Mouse (Mus musculus): ENCODE measurements around the gene Ndel1. TPM values are rescaled to one million over a fixed set of nuclear protein-coding genes. Genes with fewer than 3 reads are reported as not detected.

Ndel1 gene
- polyA plus RNA-seq, 1 experiment from 2014 or later, result 69.5 TPM

- ATAC-seq, result no peak
- Histone ChIP-seq H3K9me3 (no peaks in the 10 kb centered on the region), H3K27ac (no peak overlapping the region), H3K4me2 (replicated peaks) (no peak overlapping the region), H3K27me3 (replicated peaks) (no peaks in the 10 kb centered on the region), H3K9ac (no peak overlapping the region), H3K4me3 (replicated peaks) (no peak overlapping the region), H3K4me1 (replicated peaks) (no peaks in the 10 kb centered on the region), H3K36me3 (no peaks in the 10 kb centered on the region)
- WGBS, result 40% methylated on average over 2 of the region's 2 CpGs
Measured at GRCm38 (mm10) chr11:68890625-68891024, 19.0 kb upstream of the Ndel1 start.

DNA sequence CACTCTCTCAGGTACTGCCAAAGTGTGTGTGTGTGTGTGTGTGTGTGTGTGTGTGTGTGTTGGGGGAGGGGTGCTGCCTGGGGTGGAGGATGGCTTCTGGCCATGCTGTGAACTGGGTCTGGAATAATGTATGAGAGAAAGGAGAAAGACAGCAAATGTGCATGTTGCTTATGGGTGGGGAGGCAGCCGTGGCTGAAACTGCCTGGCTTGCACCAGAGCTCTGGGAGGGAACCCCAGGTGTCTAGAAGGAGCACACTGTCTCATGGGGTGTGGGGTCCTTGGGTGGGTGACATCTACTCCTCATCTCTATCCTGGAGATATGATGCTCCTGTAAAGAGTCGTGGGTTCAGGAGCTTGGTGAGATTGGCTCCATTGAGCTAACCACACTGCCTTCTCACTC, 17.0 kb upstream of the Ndel1 start:
- Histone ChIP-seq H3K27me3 (replicated peaks) (no peaks in the 10 kb centered on the region), H3K4me2 (replicated peaks) (no peak overlapping the region), H3K9ac (no peak overlapping the region), H3K36me3 (no peaks in the 10 kb centered on the region), H3K27ac (no peak overlapping the region), H3K4me3 (replicated peaks) (no peak overlapping the region), H3K9me3 (no peaks in the 10 kb centered on the region), H3K4me1 (replicated peaks) (no peaks in the 10 kb centered on the region)
- 71% methylated on average over 2 of the region's 2 CpGs for WGBS
- ATAC-seq, result no peak

DNA sequence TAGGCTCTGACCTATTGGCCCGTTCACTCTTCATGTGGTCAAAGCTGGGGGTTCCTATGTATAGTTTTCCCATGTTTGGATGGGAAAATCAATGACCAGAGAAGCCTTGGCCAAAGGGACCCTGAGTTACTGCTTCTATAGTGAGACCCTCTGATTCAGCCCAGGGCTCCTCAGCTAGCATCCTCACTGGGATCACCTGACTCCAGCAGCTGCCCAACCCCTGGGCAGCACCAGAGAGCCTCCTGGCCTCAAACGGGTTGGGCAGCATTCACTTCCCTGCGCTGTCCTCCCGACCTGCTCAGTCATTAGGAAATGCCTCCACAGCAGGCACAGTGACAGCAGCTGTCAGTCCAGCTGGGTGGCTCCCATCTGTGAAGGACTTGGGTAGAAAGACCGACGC, 16.6 kb upstream of the Ndel1 start, which contains the start of gene Rnf222:
Rnf222 (plus strand) TSS at position 301 of the 400 bp plus-strand sequence.
- 31% methylated on average over 6 of the region's 6 CpGs for WGBS
- ATAC-seq, result no peak; the same call in 1 of the 2 replicates
- no peaks in the 10 kb centered on the region for H3K4me1 ChIP-seq (replicated peaks)

GRCm38 (mm10) chr11:68886091-68886490, 14.4 kb upstream of the Ndel1 start:
- Histone ChIP-seq H3K4me1 (replicated peaks) (no peaks in the 10 kb centered on the region; the same call in 1 of the 2 replicates), H3K27me3 (replicated peaks) (no peaks in the 10 kb centered on the region), H3K9ac (no peak overlapping the region), H3K27ac (no peak overlapping the region), H3K36me3 (no peaks in the 10 kb centered on the region), H3K4me2 (replicated peaks) (no peak overlapping the region), H3K4me3 (replicated peaks) (no peak overlapping the region), H3K9me3 (no peaks in the 10 kb centered on the region)
- WGBS, result 84% methylated on average over 5 of the region's 5 CpGs
- no peak for ATAC-seq

More for the DNA sequence above, 16.6 kb upstream of the Ndel1 start, which contains the start of gene Rnf222:
- Histone ChIP-seq H3K36me3 (no peaks in the 10 kb centered on the region), H3K4me2 (replicated peaks) (no peak within 1 kb of the TSS), H3K9me3 (no peaks in the 10 kb centered on the region), H3K4me3 (replicated peaks) (no peak within 1 kb of the TSS), H3K9ac (no peak within 1 kb of the TSS), H3K27me3 (replicated peaks) (no peaks in the 10 kb centered on the region), H3K27ac (no peak within 1 kb of the TSS)

DNA sequence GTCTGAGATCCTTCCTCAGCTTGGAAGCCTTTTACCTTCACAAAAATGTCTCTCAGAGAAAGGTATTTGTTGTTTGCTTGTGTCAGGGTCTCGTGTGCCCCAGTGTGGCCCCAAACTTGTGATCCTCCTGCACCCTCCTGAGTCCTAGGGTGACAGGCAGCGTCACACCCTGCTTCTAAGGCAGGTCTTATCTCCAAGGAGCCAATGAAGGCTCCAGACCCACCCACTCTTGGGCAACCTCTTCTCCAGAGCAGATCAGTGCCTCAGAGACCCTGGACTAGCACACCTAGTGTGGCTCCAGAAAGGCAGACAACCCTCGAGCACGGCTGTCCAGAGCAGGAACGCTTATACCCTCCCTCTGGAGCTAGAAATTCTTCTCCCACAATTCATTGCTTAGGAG, 12.7 kb upstream of the Ndel1 start:
- ATAC-seq, result peak; percentile 76
- no peak overlapping the region for H3K4me2 ChIP-seq (replicated peaks)
- H3K4me3 ChIP-seq (replicated peaks), result no peak overlapping the region
- H3K9ac ChIP-seq, result no peak overlapping the region
- H3K27me3 ChIP-seq (replicated peaks), result no peaks in the 10 kb centered on the region
- H3K27ac ChIP-seq, result no peak overlapping the region
- H3K4me1 ChIP-seq (replicated peaks), result no peaks in the 10 kb centered on the region; the same call in 1 of the 2 replicates
- H3K36me3 ChIP-seq, result no peaks in the 10 kb centered on the region
- H3K9me3 ChIP-seq, result no peaks in the 10 kb centered on the region
- 59% methylated on average over 5 of the region's 5 CpGs for WGBS

DNA sequence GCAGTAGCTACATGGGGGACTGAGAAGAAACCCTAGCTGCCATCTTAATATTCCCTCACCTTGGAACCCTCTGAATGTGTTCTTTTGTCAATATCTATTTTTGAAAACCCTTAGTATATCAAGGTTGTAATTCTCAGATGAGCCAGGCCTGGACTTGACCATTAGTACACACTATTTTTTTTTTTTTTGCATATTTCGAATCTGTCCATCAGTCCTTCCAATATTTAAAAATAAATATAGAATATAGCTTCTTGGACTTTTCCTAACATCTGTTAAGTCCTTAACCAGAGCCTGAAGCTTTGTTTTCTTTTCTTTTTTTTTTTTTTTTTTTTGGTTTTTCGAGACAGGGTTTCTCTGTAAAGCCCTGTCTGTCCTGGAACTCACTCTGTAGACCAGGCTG, 12.2 kb upstream of the Ndel1 start:
- Histone ChIP-seq H3K4me3 (replicated peaks) (no peak overlapping the region), H3K9me3 (no peaks in the 10 kb centered on the region), H3K4me1 (replicated peaks) (no peaks in the 10 kb centered on the region; the same call in 1 of the 2 replicates), H3K9ac (no peak overlapping the region), H3K4me2 (replicated peaks) (no peak overlapping the region), H3K27ac (no peak overlapping the region), H3K36me3 (no peaks in the 10 kb centered on the region), H3K27me3 (replicated peaks) (no peaks in the 10 kb centered on the region)
- 89% methylated on average over 2 of the region's 2 CpGs for WGBS
- ATAC-seq, result no peak

GRCm38 (mm10) chr11:68882107-68882506, 10.4 kb upstream of the Ndel1 start:
- Histone ChIP-seq H3K9ac (no peak overlapping the region), H3K36me3 (no peaks in the 10 kb centered on the region), H3K4me2 (replicated peaks) (peak overlapping the region; percentile 44), H3K9me3 (no peaks in the 10 kb centered on the region), H3K4me1 (replicated peaks) (no peaks in the 10 kb centered on the region; the same call in 1 of the 2 replicates), H3K27me3 (replicated peaks) (no peaks in the 10 kb centered on the region), H3K4me3 (replicated peaks) (no peak overlapping the region), H3K27ac (peak overlapping the region; percentile 51; the same call in 1 of the 2 replicates)
- 22% methylated on average over 14 of the region's 14 CpGs for WGBS
- ATAC-seq, result peak; percentile 48; the same call in 1 of the 2 replicates

- H3K27me3 ChIP-seq (replicated peaks), result no peaks in the 10 kb centered on the region
- no peak overlapping the region for H3K27ac ChIP-seq
- no peaks in the 10 kb centered on the region for H3K36me3 ChIP-seq
- H3K9me3 ChIP-seq, result no peaks in the 10 kb centered on the region
- no peak overlapping the region for H3K9ac ChIP-seq
- no peak for ATAC-seq
- peaks cover 2% of the 10 kb centered on the region; the same call in 1 of the 2 replicates for H3K4me1 ChIP-seq (replicated peaks)
- 81% methylated on average over 5 of the region's 5 CpGs for WGBS
- H3K4me2 ChIP-seq (replicated peaks), result no peak overlapping the region
- no peak overlapping the region for H3K4me3 ChIP-seq (replicated peaks)
Measured at GRCm38 (mm10) chr11:68878811-68879210, 7.2 kb upstream of the Ndel1 start.

- peak; percentile 65; the same call in 1 of the 2 replicates for ATAC-seq
- H3K4me2 ChIP-seq (replicated peaks), result no peak overlapping the region
- H3K4me1 ChIP-seq (replicated peaks), result 0 out of 2 replicates have a peak, but pooled peaks cover 2% of the 10 kb centered on the region
- no peak overlapping the region for H3K27ac ChIP-seq
- no peaks in the 10 kb centered on the region for H3K27me3 ChIP-seq (replicated peaks)
- no peaks in the 10 kb centered on the region for H3K9me3 ChIP-seq
- H3K4me3 ChIP-seq (replicated peaks), result no peak overlapping the region
- 0% methylated on average over 2 of the region's 2 CpGs for WGBS
- H3K9ac ChIP-seq, result no peak overlapping the region
- no peaks in the 10 kb centered on the region for H3K36me3 ChIP-seq
Measured at GRCm38 (mm10) chr11:68874841-68875240, 3.2 kb upstream of the Ndel1 start.

DNA sequence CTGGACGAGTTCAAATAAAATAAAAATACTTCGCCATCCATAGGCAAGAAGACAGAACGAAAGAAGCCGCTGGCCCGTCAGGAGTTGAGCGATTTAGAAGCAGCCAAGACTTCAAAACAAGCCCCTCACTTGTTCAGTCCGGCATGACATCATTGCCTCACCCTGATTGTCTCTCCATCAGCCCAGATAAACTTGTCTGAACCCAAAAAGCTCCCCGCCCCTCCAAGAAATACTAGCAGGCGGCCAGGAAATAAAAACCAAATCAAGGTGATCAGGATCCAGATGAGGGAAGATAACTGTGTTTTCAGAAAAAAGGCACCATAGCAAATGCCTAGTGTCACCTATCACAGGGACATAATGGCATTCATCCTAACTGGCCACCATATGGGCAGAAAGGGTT, 381 bp downstream of the Ndel1 start:
- H3K27me3 ChIP-seq (replicated peaks), result no peaks in the 10 kb centered on the region
- no peak overlapping the region for H3K4me3 ChIP-seq (replicated peaks)
- H3K36me3 ChIP-seq, result no peaks in the 10 kb centered on the region
- no peak for ATAC-seq
- H3K4me2 ChIP-seq (replicated peaks), result no peak overlapping the region
- WGBS, result 83% methylated on average over 9 of the region's 9 CpGs
- H3K27ac ChIP-seq, result 0 out of 2 replicates have a peak overlapping the region, but pooled peaks have one; percentile 17
- 0 out of 2 replicates have a peak, but pooled peaks cover 2% of the 10 kb centered on the region for H3K4me1 ChIP-seq (replicated peaks)
- no peaks in the 10 kb centered on the region for H3K9me3 ChIP-seq
- no peak overlapping the region for H3K9ac ChIP-seq

GRCm38 (mm10) chr11:68864544-68865189, 7.0 kb downstream of the Ndel1 start:
- 26% methylated on average over 9 of the region's 9 CpGs for WGBS
- H3K4me3 ChIP-seq (replicated peaks), result no peak overlapping the region
- H3K4me1 ChIP-seq (replicated peaks), result 0 out of 2 replicates have a peak, but pooled peaks cover 4% of the 10 kb centered on the region
- H3K4me2 ChIP-seq (replicated peaks), result no peak overlapping the region
- peak; percentile 59 for ATAC-seq
- no peaks in the 10 kb centered on the region for H3K27me3 ChIP-seq (replicated peaks)
- no peak overlapping the region for H3K27ac ChIP-seq
- H3K9me3 ChIP-seq, result no peaks in the 10 kb centered on the region
- H3K9ac ChIP-seq, result no peak overlapping the region
- H3K36me3 ChIP-seq, result no peaks in the 10 kb centered on the region

DNA sequence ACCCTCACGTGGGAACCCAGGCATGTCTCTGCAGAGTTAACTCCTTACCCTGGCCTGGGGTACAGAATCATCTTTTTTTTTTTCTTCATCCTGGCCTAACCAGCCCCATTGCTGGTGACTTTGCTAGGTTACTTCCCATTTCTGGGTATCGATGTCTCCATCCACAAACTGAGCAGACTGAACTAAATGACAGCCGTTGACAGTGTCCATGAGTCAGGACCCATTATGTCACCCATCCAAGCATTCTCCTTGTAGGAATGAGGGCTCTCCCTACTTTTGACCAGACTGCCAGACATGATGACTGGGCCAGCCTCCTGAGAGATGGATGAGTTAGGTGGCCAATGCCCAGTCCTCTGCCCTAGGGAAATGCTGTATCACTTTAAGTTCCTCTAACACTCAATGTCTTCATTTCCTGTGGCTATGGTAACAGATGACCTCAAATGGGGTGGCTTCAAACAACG, 8.0 kb downstream of the Ndel1 start:
- H3K27me3 ChIP-seq (replicated peaks), result no peaks in the 10 kb centered on the region
- 0 out of 2 replicates have a peak, but pooled peaks cover 4% of the 10 kb centered on the region for H3K4me1 ChIP-seq (replicated peaks)
- no peak for ATAC-seq
- no peak overlapping the region for H3K4me2 ChIP-seq (replicated peaks)
- 66% methylated on average over 4 of the region's 4 CpGs for WGBS
- H3K9ac ChIP-seq, result 0 out of 2 replicates have a peak overlapping the region, but pooled peaks have one; percentile 6
- no peaks in the 10 kb centered on the region for H3K36me3 ChIP-seq
- no peak overlapping the region for H3K4me3 ChIP-seq (replicated peaks)
- no peaks in the 10 kb centered on the region for H3K9me3 ChIP-seq
- H3K27ac ChIP-seq, result no peak overlapping the region

GRCm38 (mm10) chr11:68862260-68862659, 9.4 kb downstream of the Ndel1 start:
- ATAC-seq, result no peak

More at GRCm38 (mm10) chr11:68862260-68862659, 9.4 kb downstream of the Ndel1 start:
- H3K4me2 ChIP-seq (replicated peaks), result no peak overlapping the region
- H3K27me3 ChIP-seq (replicated peaks), result no peaks in the 10 kb centered on the region
- H3K4me1 ChIP-seq (replicated peaks), result 0 out of 2 replicates have a peak, but pooled peaks cover 4% of the 10 kb centered on the region
- H3K36me3 ChIP-seq, result no peaks in the 10 kb centered on the region
- H3K27ac ChIP-seq, result no peak overlapping the region
- no peaks in the 10 kb centered on the region for H3K9me3 ChIP-seq
- H3K9ac ChIP-seq, result no peak overlapping the region
- H3K4me3 ChIP-seq (replicated peaks), result no peak overlapping the region
- WGBS, result 74% methylated on average over 2 of the region's 2 CpGs

Data from intestine, embryonic 15.5 days (tissue).